Mouse (Mus musculus) brain, embryonic 14.5 days (tissue): ENCODE data around the gene Lipt2.

Source experiments
- CTCF ChIP-seq: fragments of 200-500 bp; IDR thresholded peaks from 2 replicates; pipeline ENCODE4 v1.5.1; 2012; ENCODE audit warnings: inconsistent platforms, mild to moderate bottlenecking, moderate library complexity, borderline replicate concordance; ENCODE audit not compliant: insufficient read depth, insufficient read length; ENCODE audit errors: extremely low read depth
- POLR2A ChIP-seq: fragments of 200-500 bp; IDR thresholded peaks from 2 replicates; pipeline ENCODE4 v1.6.1; 2012; ENCODE audit warnings: mild to moderate bottlenecking, inconsistent platforms, borderline replicate concordance; ENCODE audit not compliant: poor library complexity, insufficient read depth, insufficient read length, severe bottlenecking; ENCODE audit errors: extremely low read depth

DNA sequence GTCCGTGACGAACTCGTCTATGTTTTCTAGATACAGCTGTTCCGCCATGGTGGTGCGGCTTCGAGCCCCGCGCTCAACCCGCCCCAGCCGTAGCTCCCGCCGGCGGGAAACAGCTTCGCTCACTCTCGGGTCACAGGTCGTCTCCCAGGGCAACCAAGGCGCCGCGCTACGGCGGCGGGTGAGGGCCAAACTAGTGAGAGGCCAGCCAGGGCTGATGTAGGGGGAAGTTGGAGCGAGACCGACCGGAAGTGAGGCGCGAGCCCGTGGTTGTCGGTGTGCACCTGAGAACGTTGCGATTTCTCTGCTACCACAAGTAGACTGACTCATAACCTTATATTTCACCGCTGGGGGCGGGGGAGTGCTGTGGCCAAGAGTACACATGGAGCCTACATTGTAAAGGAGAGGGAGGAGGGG is 37.7 kb upstream of the Lipt2 start, which contains the start of gene Pold3:
- no peak for TF ChIP-seq CTCF
- peak; percentile 82; the same call in 1 of the 2 replicates for TF ChIP-seq POLR2A
